Mouse (Mus musculus): Measurements from ENCODE around the gene Tcte1.

- no peak for TF ChIP-seq POLR2A (IDR thresholded peaks at IDR 0.05; ENCODE audit: borderline replicate concordance, low read depth, low read length)
- no peak for TF ChIP-seq CTCF (IDR thresholded peaks at IDR 0.05; ENCODE audit: low read depth, low read length)
These were observed 19.5 kb downstream of the Tcte1 start for GRCm38 (mm10) chr17:45542705-45543104.

All from bone marrow macrophage, adult 2 months (primary cell).